Mouse (Mus musculus) urinary bladder, adult 18-20 months (tissue): ENCODE data around the gene Tm9sf4.

Source experiments
- DNase-seq, 2 experiments: peaks; one replicate each; pipeline ENCODE4 v3.0.0; 2022; ENCODE audit warnings: low spot score in 2 of 2, mixed read lengths in 2 of 2

Gene Tm9sf4

DNA sequence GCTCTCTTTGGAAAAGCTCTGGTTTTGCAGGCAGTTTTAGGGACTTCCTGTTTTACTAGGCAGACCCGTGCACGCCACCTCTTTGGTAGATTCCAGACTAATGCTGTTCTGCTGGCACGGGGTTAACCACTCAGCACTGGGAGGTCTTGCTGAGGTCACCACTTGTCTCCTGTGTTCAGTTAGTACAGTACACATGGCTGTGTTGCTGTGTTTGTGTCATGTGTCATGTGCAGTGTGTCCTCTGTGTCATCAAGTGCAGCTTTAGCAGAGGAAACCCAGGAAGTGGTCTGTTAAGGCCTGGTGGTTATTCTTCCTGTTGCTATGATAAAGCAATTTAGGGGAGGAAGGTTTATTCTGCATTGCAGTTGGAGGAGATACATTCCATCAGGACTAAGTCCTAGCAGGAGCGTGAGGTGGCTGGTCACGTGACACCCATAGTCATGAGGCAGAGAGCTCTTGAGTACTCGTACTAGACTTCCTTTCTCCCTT, 53.7 kb downstream of the Tm9sf4 start:
- no peak for DNase-seq

DNA sequence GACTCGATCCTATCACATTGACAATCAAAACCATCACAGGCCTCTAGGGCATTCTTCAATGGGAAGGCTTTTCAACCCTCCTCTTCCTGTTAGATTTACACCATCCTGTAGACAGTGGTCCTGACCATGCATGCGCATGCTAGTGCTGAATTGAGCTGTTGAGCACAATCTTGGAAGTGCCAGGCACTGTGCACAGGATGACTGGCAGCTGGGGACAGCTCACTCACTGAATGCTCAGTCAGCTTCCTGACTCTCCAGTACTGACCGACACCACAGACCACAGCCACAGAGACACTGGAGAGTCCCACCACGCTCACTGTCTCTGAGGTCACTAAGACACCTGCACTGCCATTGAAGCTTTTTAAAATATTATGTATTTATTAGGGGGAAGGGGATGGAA, 54.3 kb downstream of the Tm9sf4 start:
- DNase-seq, result no peak

DNA sequence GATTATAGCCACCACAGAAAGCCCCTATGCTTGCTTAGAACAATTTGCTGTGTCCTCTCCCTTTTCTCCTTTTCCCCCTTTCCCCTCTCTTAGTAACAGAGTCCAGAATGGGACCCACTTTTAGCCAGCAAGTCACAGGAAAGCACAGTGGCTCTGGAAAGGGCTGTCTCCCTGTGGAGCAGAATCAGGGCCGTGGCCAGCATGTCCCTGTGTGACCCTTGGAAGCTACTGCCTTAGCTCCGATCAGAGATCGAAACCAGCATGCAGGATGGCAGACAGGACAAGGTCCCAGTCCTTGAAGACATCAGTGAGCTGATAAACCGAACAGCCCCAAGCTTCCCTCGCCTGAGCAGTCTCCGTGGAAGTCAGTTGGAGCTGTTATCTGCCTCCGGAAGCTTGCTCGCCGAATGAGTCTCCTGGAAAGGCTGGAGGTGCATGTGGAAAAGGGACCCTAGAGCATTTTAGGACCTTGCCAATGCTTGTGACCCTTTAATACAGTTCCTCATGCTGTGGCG, 56.8 kb downstream of the Tm9sf4 start:
- no peak for DNase-seq

DNA sequence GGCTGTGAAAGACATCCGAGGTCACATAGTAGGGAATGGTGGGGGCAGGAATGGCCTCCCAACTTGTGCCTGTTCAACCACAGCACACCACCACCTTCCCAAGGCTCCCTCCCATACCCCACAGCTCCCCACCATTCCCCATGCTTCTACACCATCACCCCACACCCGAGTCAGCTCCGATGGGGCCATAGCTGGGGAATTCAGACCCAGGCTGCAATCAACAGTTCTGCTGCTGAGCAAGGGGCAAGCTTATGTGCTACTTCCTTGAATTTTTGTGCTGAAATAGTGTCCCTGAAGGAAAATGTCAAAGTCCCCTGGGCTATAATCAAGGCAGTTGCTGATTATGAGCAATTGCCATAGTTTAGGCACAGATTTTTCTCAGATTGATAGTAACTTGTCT, 57.4 kb downstream of the Tm9sf4 start:
- no peak for DNase-seq

DNA sequence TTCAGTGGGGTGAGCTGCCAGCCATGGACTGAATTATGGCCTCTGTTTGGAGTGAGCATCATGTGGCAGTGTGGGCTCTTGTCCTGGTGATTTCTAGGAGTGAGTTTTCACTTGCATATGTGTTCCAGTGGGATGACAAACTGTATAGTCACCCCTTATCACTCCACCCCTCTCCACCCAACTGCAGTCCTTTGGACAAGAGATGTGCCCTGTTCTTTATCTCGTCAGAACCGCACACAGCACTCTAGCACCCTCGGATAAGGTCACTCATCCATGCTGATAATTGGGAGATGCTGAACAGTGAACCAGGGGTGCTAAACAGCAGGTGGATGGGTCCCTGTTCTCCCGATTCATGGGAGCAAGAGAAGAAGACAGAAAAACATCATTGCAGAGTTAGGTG, 60.5 kb downstream of the Tm9sf4 start:
- no peak for DNase-seq

DNA sequence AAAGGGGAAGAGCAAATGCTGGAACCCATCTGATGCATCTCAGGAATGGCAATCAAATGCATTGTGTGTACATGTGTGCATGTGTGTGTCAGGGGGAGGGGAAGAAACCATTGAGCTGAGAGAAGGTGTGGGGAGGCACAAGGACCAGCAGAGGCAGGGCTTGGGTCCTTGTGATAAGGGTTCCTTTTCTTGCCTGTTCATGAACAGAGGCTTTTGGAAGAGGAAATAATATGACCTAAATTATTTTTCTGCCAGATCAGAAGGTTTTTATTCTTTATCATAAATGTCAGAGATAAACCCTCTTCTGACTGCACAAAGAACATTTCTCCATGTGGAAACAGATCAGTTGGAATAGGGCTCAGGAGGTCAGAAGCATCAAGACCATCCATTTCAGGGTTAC, 61.0 kb downstream of the Tm9sf4 start:
- DNase-seq, result no peak

DNA sequence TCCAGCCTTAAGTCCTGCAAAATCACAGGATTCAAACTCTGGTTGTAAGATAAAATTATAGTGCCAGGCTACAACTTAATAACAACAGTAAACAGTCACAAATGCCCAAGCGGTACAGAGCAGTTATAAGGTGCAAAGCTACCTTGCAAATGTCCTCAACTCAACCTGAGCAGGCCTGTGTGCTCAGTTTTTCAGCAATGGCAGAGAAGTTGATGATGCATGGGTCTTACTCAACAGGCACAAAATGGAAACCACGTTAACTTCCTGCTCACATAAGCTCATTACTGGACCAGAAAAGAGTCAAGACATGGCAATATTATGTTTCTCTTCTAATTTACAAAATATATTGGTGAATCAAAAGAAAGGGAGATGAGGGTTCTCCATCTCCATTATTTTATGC, 61.5 kb downstream of the Tm9sf4 start:
- DNase-seq, result no peak

DNA sequence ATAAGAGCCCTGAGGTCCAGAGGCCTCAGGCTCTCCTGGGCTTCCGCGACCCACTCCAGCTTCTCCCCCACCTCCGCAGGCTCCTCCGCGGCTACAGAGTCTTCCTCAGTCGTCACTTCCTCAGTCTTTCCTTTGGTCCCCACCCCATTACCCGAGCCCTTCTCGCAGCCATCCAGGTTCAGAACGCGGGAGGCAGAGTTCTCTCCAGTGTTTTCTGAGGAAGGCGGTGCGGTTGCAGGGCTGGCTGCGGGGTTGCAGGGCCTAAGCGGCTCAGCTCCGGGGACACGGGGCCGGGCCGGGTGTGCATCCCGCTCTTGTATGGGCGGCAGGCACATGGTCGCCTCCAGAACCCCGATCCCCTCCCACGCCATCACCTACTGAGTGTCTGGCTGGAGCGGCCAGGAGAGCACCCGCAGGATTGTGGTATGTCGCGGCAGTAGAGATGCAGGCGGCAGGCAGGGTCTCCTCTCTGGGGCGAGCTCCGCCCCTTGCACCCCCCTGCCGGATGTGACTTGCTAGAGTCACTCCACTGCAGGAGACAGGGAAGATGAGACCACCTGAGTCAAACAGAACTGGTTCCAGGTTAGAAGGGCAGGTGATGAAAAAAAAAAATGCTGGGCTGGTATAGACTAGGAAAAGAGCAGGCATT, 64.0 kb downstream of the Tm9sf4 start, which contains the start of gene Tspyl3:
Tspyl3 (minus strand) TSS at position 496 of the 649 bp plus-strand sequence.
- DNase-seq, result no peak

DNA sequence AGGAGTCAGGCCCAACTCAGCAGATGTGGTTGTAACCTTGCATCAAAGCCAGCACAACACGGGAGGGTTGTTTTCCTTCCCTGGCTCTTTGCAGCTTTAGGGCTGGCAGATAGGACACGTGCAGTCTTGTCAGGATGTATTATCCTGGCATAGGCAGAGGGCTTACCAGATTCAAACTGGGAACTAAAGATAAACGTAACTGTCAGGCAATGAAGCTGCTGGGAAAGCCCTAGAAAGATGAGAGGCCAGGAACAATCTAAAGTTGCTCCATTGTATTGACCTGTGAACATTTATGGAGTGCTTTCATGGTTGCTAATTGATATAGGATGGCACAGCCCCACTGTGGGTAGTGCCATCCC, 64.5 kb downstream of the Tm9sf4 start:
- no peak for DNase-seq

DNA sequence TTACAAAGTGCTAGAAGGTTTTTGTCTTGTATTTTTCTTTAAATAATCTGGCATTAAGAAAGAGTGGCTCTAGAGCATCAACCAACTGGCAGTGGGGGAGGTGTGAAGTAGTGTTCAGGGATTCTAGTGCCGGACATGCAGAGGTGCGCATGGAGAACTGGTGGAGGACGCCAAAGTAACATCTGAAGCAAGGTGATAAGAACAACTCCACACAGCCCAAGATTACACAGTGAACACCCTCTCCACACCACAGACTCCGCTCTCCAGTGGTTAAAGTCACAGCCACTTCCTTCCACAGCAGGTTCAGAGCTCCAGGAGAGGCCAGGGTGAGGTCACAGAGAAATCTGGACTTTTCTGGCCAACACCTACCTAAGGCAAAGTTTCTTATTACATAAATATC, 66.9 kb downstream of the Tm9sf4 start:
- no peak for DNase-seq

DNA sequence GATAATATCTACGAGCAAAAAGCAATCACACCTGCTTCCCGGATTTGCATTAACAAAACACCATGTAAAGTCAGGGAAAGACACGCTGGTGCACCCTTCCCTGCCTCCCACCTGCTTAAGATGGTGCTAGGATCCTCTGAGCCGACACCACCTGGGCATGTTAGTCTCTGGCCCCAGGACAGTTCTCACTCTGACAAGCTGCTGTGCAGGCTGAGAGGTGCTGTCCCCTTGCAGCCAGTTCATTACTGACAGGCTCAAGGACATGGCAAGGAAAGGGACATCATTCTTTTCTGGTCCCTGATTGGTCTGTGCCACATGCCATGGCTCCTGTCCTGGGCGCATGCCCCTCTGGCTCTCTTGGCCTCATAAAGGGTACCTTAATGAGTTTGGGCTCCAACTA, 67.4 kb downstream of the Tm9sf4 start:
- DNase-seq, result no peak

DNA sequence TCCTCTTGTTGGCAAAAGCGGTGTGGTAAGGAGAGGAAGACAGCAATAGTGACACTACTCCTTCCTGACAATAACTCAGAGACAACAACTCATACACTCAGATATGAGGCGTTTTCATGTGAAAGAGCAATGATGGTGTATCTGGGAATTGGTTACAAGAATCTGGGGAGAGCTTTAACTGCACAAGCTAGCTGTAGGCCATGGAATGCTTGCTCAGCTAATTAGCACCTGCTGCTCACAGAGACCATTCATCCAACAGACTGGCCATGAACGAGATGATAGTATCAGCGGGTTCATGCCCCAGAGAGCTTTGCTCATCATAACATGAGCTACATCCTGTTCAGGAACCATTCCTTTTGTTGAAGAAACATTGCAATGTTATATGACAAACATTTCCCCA, 76.1 kb downstream of the Tm9sf4 start:
- DNase-seq, result no peak

DNA sequence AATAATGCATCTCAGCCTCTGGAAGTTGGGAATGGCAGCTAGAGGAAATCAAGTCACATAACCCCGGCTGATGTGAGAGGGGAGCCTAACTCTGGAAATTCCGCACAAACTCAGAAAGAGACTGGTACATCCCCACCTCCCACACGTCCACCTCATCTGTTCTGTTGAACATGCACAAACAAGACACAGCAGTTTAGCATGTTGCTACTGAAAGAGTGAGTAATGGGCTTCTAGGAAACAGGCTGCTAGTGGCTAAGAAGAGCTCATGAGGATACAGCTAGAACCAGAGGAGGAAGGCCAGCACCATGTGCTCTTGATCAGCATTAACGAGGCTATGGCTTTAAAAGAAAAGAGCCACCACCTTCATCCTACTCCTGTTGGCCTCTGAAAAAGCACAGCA, 76.8 kb downstream of the Tm9sf4 start:
- no peak for DNase-seq

DNA sequence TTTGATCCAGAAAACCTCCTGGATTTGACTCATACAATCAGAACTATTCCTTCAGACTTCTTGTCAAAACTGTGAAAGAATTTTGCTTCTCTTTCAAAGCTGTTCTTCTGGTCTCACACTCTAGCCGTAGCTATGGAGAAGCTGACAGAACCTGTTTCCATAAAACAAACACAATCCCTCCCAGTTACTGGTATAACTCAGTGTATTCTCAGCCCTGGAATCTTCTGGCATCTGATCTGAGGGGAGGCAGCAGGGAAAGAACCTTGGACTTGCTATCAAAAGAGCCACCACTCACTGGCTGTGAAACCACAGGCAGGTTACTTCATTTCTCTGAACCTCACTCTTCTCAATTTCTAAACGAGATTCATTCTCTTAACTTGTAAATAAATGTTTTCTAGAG, 77.3 kb downstream of the Tm9sf4 start:
- no peak for DNase-seq

DNA sequence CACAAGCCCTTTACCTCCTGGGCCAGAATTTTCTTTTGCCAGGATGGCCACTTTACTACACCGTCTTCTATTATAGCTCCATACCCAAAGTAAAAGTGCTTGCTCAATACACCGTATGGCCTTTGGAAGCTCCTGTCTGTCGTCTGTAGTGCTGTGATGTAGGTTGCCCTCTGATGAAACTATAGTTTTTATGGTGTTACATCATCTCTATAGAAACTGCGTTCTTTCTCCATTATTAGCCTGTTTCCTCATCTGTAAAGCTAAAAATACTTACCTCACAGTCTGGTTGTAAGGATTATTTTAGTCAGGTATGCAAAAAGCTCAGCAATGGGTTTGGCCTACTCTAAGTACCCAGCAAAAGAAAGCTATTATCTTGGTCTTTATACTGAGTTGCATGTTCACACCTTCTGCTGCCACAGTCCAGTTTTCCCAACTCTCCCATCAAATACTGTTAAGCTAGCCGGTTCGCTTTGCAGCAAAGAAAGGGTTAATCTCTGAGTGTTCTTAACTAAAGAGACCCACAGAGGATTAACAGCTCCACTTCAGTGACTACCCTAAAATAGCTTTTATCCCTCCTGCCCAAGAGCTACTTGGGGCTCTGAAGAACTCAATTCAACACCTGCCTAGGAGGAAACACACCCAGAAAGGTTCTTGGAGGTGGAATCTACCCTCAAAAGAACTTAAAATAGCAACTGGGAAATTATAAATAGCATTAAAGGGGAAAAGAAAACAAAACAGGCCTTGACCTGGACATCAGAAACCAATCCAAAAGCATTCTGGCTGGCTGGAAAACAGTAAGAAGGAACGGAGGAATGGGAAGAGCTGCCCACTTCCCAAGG, 78.1 kb downstream of the Tm9sf4 start:
- no peak for DNase-seq

DNA sequence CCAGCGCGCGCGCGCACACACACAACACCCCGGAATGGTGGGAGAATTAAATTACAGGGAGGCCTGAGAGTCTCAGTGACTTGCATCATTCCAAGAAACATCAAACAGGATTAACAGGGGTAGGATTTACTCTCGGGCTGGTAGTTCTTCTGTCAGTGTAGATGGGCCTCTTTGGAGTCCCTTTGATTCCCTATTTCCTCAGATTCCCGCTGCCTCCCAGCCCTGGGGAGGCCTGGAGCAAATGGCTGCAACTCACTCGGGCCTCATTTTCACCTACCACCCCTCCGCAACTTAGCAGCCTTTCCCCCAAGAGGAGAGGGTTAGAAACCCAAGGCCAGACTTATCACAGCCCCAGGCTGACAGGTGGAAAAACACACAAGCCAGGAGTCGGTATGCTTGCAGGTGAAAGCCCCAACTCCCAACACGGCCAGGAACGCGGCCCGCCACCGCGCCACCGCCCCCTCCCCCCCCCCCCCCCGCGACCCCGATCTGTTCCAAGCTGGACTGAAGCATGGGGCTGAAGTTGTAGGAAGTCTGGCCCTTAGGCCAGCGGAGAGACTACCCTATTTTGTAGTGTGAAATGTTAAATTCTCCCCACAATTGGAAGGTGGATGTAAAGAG, 78.9 kb downstream of the Tm9sf4 start:
- DNase-seq, result no peak

DNA sequence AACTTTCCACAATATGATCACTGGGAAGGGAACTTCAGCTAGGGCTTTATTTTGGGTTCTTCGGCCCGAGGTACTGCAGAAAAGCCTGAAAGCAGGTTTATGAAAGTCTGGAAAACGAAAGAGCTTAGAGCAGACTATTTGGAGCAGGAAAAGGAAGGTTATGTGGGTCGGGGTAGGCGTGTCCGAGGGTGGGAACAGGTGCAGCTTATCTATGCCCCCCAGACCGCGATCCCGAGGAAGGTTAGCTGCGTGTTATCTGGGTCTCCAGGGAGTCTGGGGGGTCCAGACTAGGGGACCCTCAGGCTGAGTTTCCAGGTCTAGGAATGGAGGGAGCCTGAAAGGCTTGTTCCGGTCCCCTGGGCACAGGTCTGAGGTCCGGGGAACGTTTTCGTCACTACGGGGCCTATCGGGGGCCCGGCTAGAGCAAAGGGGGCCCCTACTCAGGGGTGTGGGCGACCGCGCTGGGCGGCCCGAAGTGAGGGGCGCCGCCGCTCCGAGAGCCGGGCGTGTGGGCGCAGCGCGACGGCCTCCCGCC, 79.7 kb downstream of the Tm9sf4 start:
- DNase-seq, result peak in 1 of 2 experiments; percentile 39

DNA sequence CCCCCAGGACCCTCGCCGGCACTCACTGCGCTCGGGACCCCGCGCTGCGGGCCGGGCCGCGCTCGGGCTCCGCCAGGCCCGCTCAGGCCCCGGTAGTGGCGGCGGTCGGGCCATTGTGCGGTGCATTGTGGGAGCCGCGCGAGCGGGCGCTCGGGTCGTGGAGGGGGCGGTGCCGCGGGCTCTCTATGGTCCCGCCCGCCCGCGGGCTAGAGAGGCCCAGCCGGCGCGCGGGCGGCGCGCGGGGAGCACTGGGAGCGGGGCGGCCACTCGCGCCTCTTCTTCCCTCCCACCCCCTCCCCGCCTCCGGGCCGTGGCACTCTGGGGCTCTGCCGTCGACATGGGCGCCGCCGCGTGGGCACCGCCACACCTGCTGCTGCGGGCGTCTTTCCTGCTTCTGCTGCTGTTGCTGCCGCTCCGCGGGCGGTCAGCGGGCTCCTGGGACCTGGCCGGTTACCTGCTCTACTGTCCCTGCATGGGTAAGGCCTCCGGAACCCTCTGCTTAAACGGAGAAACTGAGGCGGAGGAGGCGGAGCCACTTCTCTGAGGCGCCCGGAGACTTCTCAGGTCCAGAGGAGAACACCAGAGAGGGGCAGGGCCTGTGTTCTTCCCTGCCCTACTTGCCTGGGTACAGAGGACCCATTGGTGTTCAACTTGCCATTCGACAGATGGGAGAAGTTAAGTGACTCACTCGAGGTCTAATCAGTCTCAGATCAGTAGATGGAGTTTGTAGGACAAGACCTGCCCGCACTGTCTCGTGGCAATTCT, 80.3 kb downstream of the Tm9sf4 start, which contains the start of the genes Plagl2 and Pofut1:
Plagl2 (minus strand) TSS at position 177 of the 765 bp plus-strand sequence.
Pofut1 (plus strand) TSS at position 284 of the 765 bp plus-strand sequence.
- peak; percentile 79 to 85 for DNase-seq

DNA sequence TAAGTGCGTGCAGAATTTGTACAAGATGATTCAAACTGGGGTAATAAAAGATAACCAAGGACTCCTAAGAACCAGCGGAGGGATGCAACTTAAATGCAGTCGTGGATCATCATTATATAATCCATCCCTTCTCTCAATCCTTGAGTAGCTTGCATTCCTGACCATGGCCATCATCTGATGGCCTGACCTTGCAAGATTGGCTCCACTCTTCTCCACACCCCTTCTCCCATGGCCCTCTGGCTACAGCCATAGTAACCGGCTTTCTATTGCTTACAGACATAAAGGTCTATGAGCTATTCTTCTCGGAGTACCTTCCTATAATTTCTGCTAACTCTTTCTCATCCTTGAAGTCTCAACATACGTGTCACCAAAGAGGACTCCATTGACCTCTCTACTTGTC, 81.1 kb downstream of the Tm9sf4 start:
- DNase-seq, result no peak

DNA sequence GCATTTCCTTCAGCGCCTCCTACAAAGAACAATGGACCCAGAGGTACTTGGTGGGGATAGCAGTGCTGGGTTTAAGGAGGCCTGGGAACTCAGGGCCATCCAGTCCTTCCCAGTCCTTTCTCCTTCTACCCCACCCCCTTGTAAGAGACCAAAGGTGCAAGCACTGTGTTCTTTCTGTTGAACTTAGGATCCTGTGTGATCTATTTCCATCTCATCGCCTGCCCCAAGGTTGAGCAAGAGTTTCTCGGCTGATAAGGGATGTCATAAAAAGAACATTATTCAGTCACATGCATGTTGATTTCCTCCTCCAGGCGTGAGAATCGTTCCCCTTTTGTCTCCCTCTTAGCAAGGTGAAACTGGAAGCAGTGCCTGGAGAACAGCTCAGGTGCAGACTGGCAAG, 88.6 kb downstream of the Tm9sf4 start:
- no peak for DNase-seq

DNA sequence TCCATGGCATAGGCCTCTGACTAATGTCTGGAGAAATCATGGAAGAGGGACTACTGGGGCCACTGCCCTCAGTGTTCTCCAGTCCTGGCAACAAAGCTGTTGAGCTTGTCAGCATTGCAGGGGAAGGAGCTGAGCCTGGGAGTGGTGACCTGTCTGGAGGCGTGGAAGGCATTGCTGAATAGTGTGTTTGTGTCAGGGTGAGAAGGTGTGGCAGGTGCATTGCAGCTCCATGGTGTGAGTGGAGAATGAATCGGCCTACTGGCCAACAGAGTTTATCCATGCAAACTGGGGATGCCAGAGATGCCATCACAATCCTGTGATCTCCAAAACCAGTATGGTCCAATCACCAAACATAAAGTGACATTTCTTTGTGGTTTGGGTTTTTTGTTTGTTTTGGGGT, 95.5 kb downstream of the Tm9sf4 start:
- no peak for DNase-seq
